Mouse (Mus musculus) liver, embryonic 15.5 days (tissue): ENCODE results near the gene Cd3e. TPM values are rescaled to one million over a fixed set of nuclear protein-coding genes. Genes with fewer than 3 reads are reported as not detected.

Source experiments
- ATAC-seq: fragments of 200-750 bp; cut with Nextera tagmentation; 2 replicates; pipeline ENCODE4 v1.8.0; 2017; ENCODE audit warnings: moderate number of reproducible peaks, mild to moderate bottlenecking, moderate library complexity; ENCODE audit not compliant: insufficient read depth
- H3K27ac ChIP-seq: fragments of 300-500 bp; sonication (generic); replicated peaks from 2 replicates; pipeline ENCODE4 v1.5.1; 2015; ENCODE audit warnings: mild to moderate bottlenecking, inconsistent platforms
- H3K27me3 ChIP-seq: fragments of 300-500 bp; sonication (generic); 2 replicates; pipeline ENCODE4 v1.6.1; 2015; ENCODE audit warnings: mild to moderate bottlenecking, inconsistent platforms
- H3K36me3 ChIP-seq: fragments of 300-500 bp; sonication (generic); replicated peaks from 2 replicates; pipeline ENCODE4 v1.6.1; 2015; ENCODE audit warnings: moderate library complexity, mild to moderate bottlenecking, inconsistent platforms
- H3K4me1 ChIP-seq: fragments of 300-500 bp; sonication (generic); replicated peaks from 2 replicates; pipeline ENCODE4 v1.6.1; 2015; ENCODE audit warnings: inconsistent platforms
- H3K4me2 ChIP-seq: fragments of 300-500 bp; sonication (generic); 2 replicates; pipeline ENCODE4 v1.6.1; 2015; ENCODE audit warnings: moderate library complexity, mild to moderate bottlenecking, inconsistent platforms
- H3K4me3 ChIP-seq: fragments of 300-500 bp; sonication (generic); replicated peaks from 2 replicates; pipeline ENCODE4 v1.5.1; 2015; ENCODE audit warnings: mild to moderate bottlenecking, inconsistent platforms
- H3K9ac ChIP-seq: fragments of 300-500 bp; sonication (generic); 2 replicates; pipeline ENCODE4 v1.6.1; 2015; ENCODE audit warnings: moderate library complexity, mild to moderate bottlenecking, inconsistent platforms
- H3K9me3 ChIP-seq: fragments of 300-500 bp; sonication (generic); replicated peaks from 2 replicates; pipeline ENCODE4 v1.6.1; 2016; ENCODE audit warnings: inconsistent platforms
- WGBS: fragments of 180-500 bp; shearing (Covaris S2); methylation state at CpG from one replicate; pipeline ENCODE4 v1.1.7; 2015; ENCODE audit warnings: mixed read lengths; ENCODE audit not compliant: insufficient replicate concordance; 5-methylcytosine and 5-hydroxymethylcytosine counted together
- polyA plus RNA-seq: library from polyadenylated mRNA; unstranded; fragments of >200 nt; fragmentation: Nextera tagmentation; extraction: Ambion mirVana; gene quantifications from 2 replicates; pipeline ENCODE4 v1.2.1, GENCODE M21; 2015

The Cd3e gene
- polyA plus RNA-seq, 1 experiment from 2014 or later, result not detected

DNA sequence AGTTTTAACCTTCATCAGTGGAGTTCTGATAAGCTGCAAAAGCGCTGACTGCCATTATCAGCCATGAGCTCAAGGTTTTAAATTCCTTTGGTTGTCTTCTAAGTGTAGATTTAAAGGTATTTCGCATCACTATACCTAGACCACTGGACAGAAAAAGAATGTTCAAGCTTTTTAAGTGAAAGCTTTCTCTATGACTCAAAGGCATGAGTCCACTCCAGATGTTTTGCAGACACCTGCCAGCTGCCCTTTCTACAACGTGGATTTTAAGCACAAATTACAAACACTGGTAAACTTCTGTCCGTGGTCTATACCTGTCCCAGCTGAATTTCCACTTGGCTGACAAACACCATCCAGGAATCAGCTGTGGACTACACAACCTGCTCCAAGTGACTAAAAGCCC, 14.5 kb downstream of the Cd3e start:
- H3K4me1 ChIP-seq, result no peaks in the 10 kb centered on the region

DNA sequence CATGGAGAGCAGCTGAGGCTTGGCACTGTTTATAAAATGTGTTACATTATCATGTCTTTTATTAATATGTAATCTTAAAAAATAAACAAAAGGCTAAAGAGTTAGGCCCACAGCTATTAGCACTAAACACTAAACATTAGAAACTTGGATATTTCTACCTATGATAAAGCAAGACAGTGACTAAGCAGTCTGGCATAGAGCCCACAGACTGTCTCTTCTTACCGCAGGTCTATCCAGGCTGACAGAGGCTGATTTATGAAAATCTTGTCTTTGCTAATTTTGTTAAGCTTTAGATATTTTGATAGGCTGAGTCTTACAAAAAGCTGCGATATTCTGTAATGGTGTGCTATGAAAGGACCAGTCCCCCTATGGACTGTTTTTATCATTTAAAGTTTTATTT, 16.2 kb downstream of the Cd3e start:
- ATAC-seq, result no peak
- no peaks in the 10 kb centered on the region for H3K36me3 ChIP-seq
- H3K4me1 ChIP-seq, result no peaks in the 10 kb centered on the region
- H3K27ac ChIP-seq, result no peak overlapping the region
- no peak overlapping the region for H3K4me2 ChIP-seq
- WGBS, result 58% methylated on average over 2 of the region's 2 CpGs
- H3K27me3 ChIP-seq, result peaks cover 4% of the 10 kb centered on the region; the same call in 1 of the 2 replicates
- no peak overlapping the region for H3K9ac ChIP-seq
- H3K4me3 ChIP-seq, result no peak overlapping the region
- no peaks in the 10 kb centered on the region for H3K9me3 ChIP-seq

More for the DNA sequence above, 14.5 kb downstream of the Cd3e start:
- 55% methylated on average over 4 of the region's 4 CpGs for WGBS
- ATAC-seq, result no peak
- H3K27ac ChIP-seq, result no peak overlapping the region
- no peaks in the 10 kb centered on the region for H3K9me3 ChIP-seq
- peaks cover 13% of the 10 kb centered on the region; the same call in 1 of the 2 replicates for H3K27me3 ChIP-seq
- no peaks in the 10 kb centered on the region for H3K36me3 ChIP-seq
- no peak overlapping the region for H3K4me2 ChIP-seq
- H3K9ac ChIP-seq, result no peak overlapping the region
- H3K4me3 ChIP-seq, result no peak overlapping the region

DNA sequence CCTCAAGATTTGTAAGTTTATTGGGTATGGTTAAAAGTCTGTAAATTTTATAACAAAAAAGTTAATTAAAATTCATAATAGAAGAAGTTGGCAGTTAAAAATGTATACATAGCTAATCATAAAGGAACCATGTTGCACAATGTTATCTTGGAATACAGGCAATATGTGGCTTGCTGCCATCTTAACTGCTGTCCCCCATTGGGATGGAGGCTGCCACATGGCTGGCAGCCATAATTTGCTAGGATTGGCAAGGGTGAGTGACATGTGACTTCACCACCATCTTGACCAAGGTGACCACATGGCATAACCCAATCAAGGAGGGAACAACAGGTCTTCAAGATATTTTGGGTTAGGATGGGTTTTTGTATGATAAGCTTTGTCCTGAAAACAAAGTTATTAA, 17.2 kb downstream of the Cd3e start:
- H3K27me3 ChIP-seq, result no peaks in the 10 kb centered on the region
- H3K4me3 ChIP-seq, result no peak overlapping the region
- no peaks in the 10 kb centered on the region for H3K36me3 ChIP-seq
- no peaks in the 10 kb centered on the region for H3K9me3 ChIP-seq
- no peak overlapping the region for H3K27ac ChIP-seq
- H3K4me2 ChIP-seq, result no peak overlapping the region
- no peak overlapping the region for H3K9ac ChIP-seq
- ATAC-seq, result no peak
- H3K4me1 ChIP-seq, result no peaks in the 10 kb centered on the region

DNA sequence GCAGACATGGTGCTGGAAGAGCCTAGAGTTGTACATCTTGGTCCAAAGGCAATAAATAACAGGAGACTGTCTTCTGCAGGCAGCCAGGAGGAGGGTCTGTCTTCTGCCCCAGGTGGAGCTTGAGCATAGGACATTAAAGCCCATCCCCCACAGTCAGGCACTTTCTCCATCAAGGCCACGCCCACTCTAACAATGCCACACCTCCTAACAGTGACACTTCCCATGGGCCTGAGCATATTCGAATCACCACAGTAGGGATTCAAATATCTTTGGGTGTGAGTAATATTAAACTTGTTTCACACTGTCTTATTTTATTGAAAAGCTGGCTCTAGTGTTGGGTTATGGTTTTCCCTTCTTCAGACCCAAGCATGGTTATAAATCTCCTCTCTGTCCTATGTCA, 17.6 kb downstream of the Cd3e start:
- no peaks in the 10 kb centered on the region for H3K9me3 ChIP-seq
- H3K4me2 ChIP-seq, result no peak overlapping the region
- 68% methylated on average over 2 of the region's 2 CpGs for WGBS
- H3K9ac ChIP-seq, result no peak overlapping the region
- H3K27me3 ChIP-seq, result no peaks in the 10 kb centered on the region
- ATAC-seq, result no peak
- H3K4me1 ChIP-seq, result no peaks in the 10 kb centered on the region
- no peaks in the 10 kb centered on the region for H3K36me3 ChIP-seq
- H3K4me3 ChIP-seq, result no peak overlapping the region
- H3K27ac ChIP-seq, result no peak overlapping the region

DNA sequence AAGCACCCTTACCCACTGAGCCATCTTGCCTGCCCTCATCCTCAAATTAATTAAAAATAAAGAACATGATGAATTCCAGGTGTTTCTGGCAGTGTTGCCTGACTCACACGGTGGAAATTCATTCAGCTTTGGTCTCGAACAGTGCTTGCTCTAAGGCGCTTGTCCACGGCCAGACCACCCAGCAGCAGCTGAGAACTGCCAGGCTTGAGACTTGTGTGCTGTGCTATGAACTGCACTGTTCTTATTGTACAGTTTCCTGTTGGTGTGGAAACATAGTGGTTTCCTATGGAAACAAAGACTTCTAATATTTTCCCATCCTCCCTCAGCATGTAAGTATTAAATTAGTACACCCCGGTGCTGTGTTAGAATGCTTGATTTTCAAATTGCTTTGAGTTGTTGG, 22.5 kb downstream of the Cd3e start:
- WGBS, result 37% methylated on average over 5 of the region's 5 CpGs
- Histone ChIP-seq H3K4me2 (peak overlapping the region; percentile 8; the same call in 1 of the 2 replicates), H3K27ac (0 out of 2 replicates have a peak overlapping the region, but pooled peaks have one; percentile 24), H3K9me3 (no peaks in the 10 kb centered on the region), H3K27me3 (0 out of 2 replicates have a peak, but pooled peaks cover under 1% of the 10 kb centered on the region), H3K4me1 (no peaks in the 10 kb centered on the region; the same call in 1 of the 2 replicates), H3K36me3 (no peaks in the 10 kb centered on the region), H3K4me3 (no peak overlapping the region), H3K9ac (no peak overlapping the region)
- no peak for ATAC-seq

DNA sequence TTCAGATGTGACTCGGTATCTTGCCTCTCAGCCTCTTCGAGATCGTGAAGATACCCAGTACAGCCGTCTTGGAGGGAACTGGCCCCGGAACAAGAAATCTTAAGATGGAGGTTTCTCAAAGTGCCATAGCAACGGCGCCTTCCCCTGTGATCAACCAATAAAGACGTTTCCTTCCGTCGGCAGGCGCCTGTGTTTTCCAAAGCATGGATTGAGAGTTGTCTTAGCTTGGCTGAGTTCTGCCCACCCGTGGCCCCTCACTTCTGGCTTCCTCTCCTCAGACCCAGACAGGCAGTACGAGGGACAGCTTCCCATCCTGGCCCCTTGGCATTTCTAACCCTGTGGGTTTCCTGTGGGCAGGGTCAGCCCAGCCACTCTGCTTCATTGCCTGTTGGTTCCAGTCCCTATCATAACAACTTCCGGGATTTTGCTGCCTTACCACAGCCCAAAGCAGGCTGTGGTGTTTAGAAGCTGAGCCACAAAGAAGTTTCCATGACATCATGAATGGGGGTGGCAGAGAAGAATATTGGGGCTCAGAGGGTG, 23.1 kb downstream of the Cd3e start:
- Histone ChIP-seq H3K4me1 (no peaks in the 10 kb centered on the region; the same call in 1 of the 2 replicates), H3K27me3 (0 out of 2 replicates have a peak, but pooled peaks cover 5% of the 10 kb centered on the region), H3K9me3 (no peaks in the 10 kb centered on the region), H3K9ac (no peak overlapping the region), H3K4me3 (peak overlapping the region; percentile 31), H3K4me2 (peak overlapping the region; percentile 52), H3K36me3 (no peaks in the 10 kb centered on the region), H3K27ac (peak overlapping the region; percentile 48; the same call in 1 of the 2 replicates)
- ATAC-seq, result peak; percentile 47
- WGBS, result 6% methylated on average over 14 of the region's 14 CpGs

DNA sequence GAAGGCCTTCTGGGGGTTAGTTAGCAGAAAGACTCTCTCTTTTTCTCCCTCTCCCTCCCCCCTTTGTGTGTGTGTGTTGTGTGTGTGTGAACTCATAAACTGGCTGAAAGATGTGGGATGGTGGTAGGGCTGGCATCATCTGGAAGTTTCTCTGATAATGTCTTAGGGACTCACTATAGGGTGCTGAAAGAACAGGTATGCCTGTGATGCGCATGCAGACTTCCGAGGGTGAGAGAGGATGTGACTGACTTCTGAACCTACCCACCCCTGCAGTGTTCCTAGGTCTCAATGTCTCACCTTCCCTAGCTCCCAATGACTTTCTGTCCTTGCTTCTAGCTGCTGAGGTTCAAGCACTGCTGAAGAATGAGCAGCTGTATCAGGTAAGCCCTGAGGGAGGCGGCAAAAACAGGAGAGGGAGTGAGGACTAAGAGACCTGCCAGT, 23.7 kb downstream of the Cd3e start:
- no peaks in the 10 kb centered on the region for H3K36me3 ChIP-seq
- H3K4me2 ChIP-seq, result peak overlapping the region; percentile 52
- no peak overlapping the region for H3K9ac ChIP-seq
- H3K9me3 ChIP-seq, result no peaks in the 10 kb centered on the region
- 0 out of 2 replicates have a peak, but pooled peaks cover 5% of the 10 kb centered on the region for H3K27me3 ChIP-seq
- peak overlapping the region; percentile 31; the same call in 1 of the 2 replicates for H3K4me3 ChIP-seq
- no peaks in the 10 kb centered on the region; the same call in 1 of the 2 replicates for H3K4me1 ChIP-seq
- ATAC-seq, result no peak
- H3K27ac ChIP-seq, result no peak overlapping the region
- 52% methylated on average over 3 of the region's 3 CpGs for WGBS

DNA sequence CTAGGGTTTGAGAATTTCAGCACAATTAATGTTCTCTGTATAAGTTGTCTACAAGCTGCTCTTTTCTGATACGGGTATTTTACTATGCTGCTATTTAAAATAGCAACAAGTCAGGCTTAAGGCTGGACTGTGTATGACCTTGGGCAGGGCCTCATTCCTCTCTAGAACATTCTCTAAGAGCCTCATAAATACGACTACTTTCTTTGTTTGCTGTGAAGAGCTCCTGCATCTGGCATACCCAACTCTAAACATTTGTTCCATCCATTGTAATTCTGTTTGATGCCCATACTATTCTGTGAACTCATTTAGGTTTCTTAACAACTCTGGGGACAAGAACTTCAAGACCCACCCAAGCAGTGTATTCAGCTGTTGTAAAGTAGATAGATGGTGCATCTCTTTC, 26.4 kb downstream of the Cd3e start:
- 50% methylated on average over 2 of the region's 2 CpGs for WGBS
- Histone ChIP-seq H3K36me3 (no peaks in the 10 kb centered on the region), H3K4me2 (no peak overlapping the region), H3K27me3 (0 out of 2 replicates have a peak, but pooled peaks cover 5% of the 10 kb centered on the region), H3K27ac (no peak overlapping the region), H3K4me1 (peaks cover 8% of the 10 kb centered on the region), H3K9ac (no peak overlapping the region), H3K9me3 (no peaks in the 10 kb centered on the region), H3K4me3 (no peak overlapping the region)
- ATAC-seq, result no peak

DNA sequence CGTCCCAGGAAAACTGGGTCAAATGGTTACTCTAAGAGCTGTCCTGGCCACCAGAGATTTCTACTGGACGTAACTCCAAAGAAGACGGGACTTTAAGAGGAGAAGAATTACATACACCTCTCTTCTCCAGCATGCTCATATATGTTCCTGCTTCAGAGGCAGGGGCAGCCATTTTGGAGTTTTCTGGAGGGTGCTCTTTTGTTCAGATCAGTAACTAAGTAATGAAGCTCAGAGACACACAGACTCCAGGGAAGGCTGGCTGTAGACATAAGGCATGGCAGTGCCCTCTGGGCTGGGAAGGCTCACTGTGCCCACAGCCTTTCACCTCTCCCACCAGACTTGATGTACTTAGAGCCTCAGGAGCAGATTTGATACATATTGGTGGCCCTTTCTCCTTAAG, 26.9 kb downstream of the Cd3e start:
- ATAC-seq, result no peak
- Histone ChIP-seq H3K4me3 (no peak overlapping the region), H3K27me3 (0 out of 2 replicates have a peak, but pooled peaks cover 10% of the 10 kb centered on the region), H3K4me1 (peaks cover 8% of the 10 kb centered on the region), H3K9ac (no peak overlapping the region), H3K4me2 (no peak overlapping the region), H3K36me3 (no peaks in the 10 kb centered on the region), H3K27ac (no peak overlapping the region), H3K9me3 (no peaks in the 10 kb centered on the region)
- WGBS, result 61% methylated on average over 3 of the region's 3 CpGs

DNA sequence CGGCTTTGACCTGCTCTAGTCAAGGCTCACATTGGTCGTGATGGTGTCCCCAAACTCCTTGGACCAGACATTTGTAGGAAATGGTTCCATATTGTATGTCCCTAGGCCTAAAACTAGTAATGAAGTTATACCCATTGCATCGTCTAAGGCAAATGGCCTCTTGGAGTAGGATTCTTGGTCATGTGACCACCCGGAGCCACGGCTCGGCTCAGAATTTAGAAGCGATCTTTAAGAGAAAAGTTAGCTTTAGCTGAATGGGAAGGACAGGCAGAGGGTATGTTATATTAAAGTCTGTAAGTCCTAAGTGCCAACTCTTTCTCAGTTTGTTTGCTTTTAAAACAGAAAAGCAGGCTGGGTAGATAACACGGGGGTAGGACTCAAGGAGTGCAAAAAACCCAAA, 27.3 kb downstream of the Cd3e start:
- Histone ChIP-seq H3K4me2 (no peak overlapping the region), H3K4me1 (peaks cover 8% of the 10 kb centered on the region)

DNA sequence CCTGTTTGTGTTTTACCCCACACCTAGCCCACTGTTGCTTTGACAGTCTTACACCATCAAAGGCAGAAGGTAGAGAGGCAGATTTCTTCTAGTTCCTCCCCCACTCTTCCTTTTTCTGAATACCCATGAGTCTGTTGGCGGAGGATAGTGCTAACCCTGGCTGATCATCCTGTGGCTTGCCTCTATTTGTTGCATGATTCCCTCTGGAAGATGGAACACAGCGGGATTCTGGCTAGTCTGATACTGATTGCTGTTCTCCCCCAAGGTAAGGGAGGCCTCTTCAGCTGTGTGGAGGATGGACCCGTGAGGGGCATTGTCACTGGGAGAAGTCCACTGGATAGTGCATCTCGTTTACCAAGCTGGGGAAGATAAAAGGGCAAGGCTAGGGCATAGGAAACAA, 27.8 kb downstream of the Cd3e start, which contains the start of gene Cd3d:
Cd3d (plus strand) TSS at position 111 of the 400 bp plus-strand sequence.
- 60% methylated on average over 4 of the region's 4 CpGs for WGBS

More for the DNA sequence above, 27.3 kb downstream of the Cd3e start:
- Histone ChIP-seq H3K9ac (no peak overlapping the region), H3K36me3 (no peaks in the 10 kb centered on the region), H3K9me3 (no peaks in the 10 kb centered on the region), H3K4me3 (no peak overlapping the region), H3K27me3 (0 out of 2 replicates have a peak, but pooled peaks cover 14% of the 10 kb centered on the region), H3K27ac (no peak overlapping the region)
- no peak for ATAC-seq
- 71% methylated on average over 8 of the region's 8 CpGs for WGBS

More for the DNA sequence above, 27.8 kb downstream of the Cd3e start, which contains the start of gene Cd3d:
- Histone ChIP-seq H3K4me2 (no peak within 1 kb of the TSS), H3K27ac (no peak within 1 kb of the TSS), H3K9ac (no peak within 1 kb of the TSS), H3K36me3 (no peaks in the 10 kb centered on the region), H3K27me3 (0 out of 2 replicates have a peak, but pooled peaks cover 16% of the 10 kb centered on the region), H3K9me3 (no peaks in the 10 kb centered on the region), H3K4me1 (peaks cover 8% of the 10 kb centered on the region), H3K4me3 (no peak within 1 kb of the TSS)
- ATAC-seq, result no peak
